8 mouse cellular contexts compared by ENCODE assay signal in genomic region chr5:17556073-17556473, GRCm38 (mm10). TPM values are rescaled to one million over a fixed set of nuclear protein-coding genes. Genes with fewer than 3 reads are reported as not detected.
A peak's percentile ranks its signal among the peaks of the same experiment; 100 is the strongest.
DNase-seq lines count a peak whose midpoint lies in the region; ATAC-seq and TF ChIP-seq lines count a peak whose summit lies in the region.

No protein-coding gene starts in this region.

- H3K4me2 ChIP-seq in forebrain, postnatal 0 days (ENCODE audit: low read depth): no peak overlapping the region
- H3K4me2 ChIP-seq in limb, embryonic 14.5 days (replicated peaks; ENCODE audit: low read depth, low read length, severe bottlenecking): no peak overlapping the region
- H3K4me2 ChIP-seq in stomach, postnatal 0 days (replicated peaks; ENCODE audit: low read depth): no peak overlapping the region

- peak; percentile 10 to 24 for DNase-seq in left cerebral cortex, postnatal 25 days (ENCODE audit: low spot score in 2 of 2)
- DNase-seq in left cerebral cortex, adult 9 months (ENCODE audit: low spot score in 2 of 2): no peak
- DNase-seq in adrenal gland, adult 8-10 months: peak; percentile 50
- DNase-seq in forebrain, postnatal 0 days: no peak
- peak; percentile 38 for DNase-seq in limb, embryonic 14.5 days (ENCODE audit: low spot score)
- no peak for DNase-seq in stomach, postnatal 0 days (ENCODE audit: low spot score)
- no peak for DNase-seq in yolk sac, embryonic 10.5 days (ENCODE audit: low spot score)

- no peak for TF ChIP-seq CTCF in forebrain, postnatal 0 days (IDR thresholded peaks at IDR 0.05; ENCODE audit: low read depth)
- TF ChIP-seq CTCF in stomach, postnatal 0 days (IDR thresholded peaks at IDR 0.05; ENCODE audit: low read depth): no peak

- H3K4me1 ChIP-seq in forebrain, postnatal 0 days (ENCODE audit: insufficient read depth): no peaks in the 10 kb centered on the region
- no peaks in the 10 kb centered on the region for H3K4me1 ChIP-seq in limb, embryonic 14.5 days (ENCODE audit: control insufficient read depth, insufficient read depth, low read length)
- H3K4me1 ChIP-seq in stomach, postnatal 0 days (replicated peaks; ENCODE audit: control insufficient read depth, insufficient read depth): no peaks in the 10 kb centered on the region

- peak; percentile 87 for ATAC-seq in forebrain, postnatal 0 days
- ATAC-seq in limb, embryonic 14.5 days (ENCODE audit: low FRiP score, low read depth): no peak
- 0 out of 2 replicates have a peak, but pooled peaks have one; percentile 56 for ATAC-seq in stomach, postnatal 0 days (ENCODE audit: low FRiP score, low TSS enrichment)
- no peak for ATAC-seq in monocyte, adult 5-6 weeks (replicated peaks; ENCODE audit: insufficient number of reproducible peaks, low FRiP score, low TSS enrichment, poor library complexity, severe bottlenecking)

- no peaks in the 10 kb centered on the region for H3K36me3 ChIP-seq in forebrain, postnatal 0 days (ENCODE audit: insufficient read depth)
- no peaks in the 10 kb centered on the region for H3K36me3 ChIP-seq in limb, embryonic 14.5 days (ENCODE audit: control insufficient read depth, insufficient read depth, low read length)
- H3K36me3 ChIP-seq in stomach, postnatal 0 days (ENCODE audit: control insufficient read depth, insufficient read depth, low read length): no peaks in the 10 kb centered on the region

- no peak overlapping the region for H3K9ac ChIP-seq in forebrain, postnatal 0 days
- no peak overlapping the region for H3K9ac ChIP-seq in limb, embryonic 14.5 days (ENCODE audit: low read depth, low read length, severe bottlenecking)
- H3K9ac ChIP-seq in stomach, postnatal 0 days (ENCODE audit: low read length): no peak overlapping the region

- H3K4me3 ChIP-seq in forebrain, postnatal 0 days (ENCODE audit: low read depth, low read length): no peak overlapping the region
- H3K4me3 ChIP-seq in limb, embryonic 14.5 days (replicated peaks; ENCODE audit: low read length): no peak overlapping the region
- H3K4me3 ChIP-seq in stomach, postnatal 0 days (ENCODE audit: low read depth, low read length): no peak overlapping the region

- no peak for TF ChIP-seq EP300 in stomach, postnatal 0 days (optimal IDR thresholded peaks at IDR 0.05)

- no peak overlapping the region for H3K27ac ChIP-seq in forebrain, postnatal 0 days (ENCODE audit: low read depth, low read length)
- no peak overlapping the region for H3K27ac ChIP-seq in limb, embryonic 14.5 days (replicated peaks; ENCODE audit: low read depth, low read length)
- no peak overlapping the region for H3K27ac ChIP-seq in stomach, postnatal 0 days (replicated peaks)

- intact Hi-C loops in left cerebral cortex, postnatal 25 days (cut with DNase I): no loop called here

- WGBS in forebrain, postnatal 0 days: 30% methylated on average over 7 of the region's 7 CpGs
- WGBS in limb, embryonic 14.5 days: 28% methylated on average over 7 of the region's 7 CpGs
- 25% methylated on average over 7 of the region's 7 CpGs for WGBS in stomach, postnatal 0 days

- no peaks in the 10 kb centered on the region for H3K27me3 ChIP-seq in forebrain, postnatal 0 days (ENCODE audit: insufficient read depth, low read length)
- H3K27me3 ChIP-seq in limb, embryonic 14.5 days (ENCODE audit: control insufficient read depth, insufficient read depth, low read length): no peaks in the 10 kb centered on the region
- H3K27me3 ChIP-seq in stomach, postnatal 0 days (ENCODE audit: control insufficient read depth, insufficient read depth, low read length): no peaks in the 10 kb centered on the region

- H3K9me3 ChIP-seq in forebrain, postnatal 0 days (ENCODE audit: low read length): no peaks in the 10 kb centered on the region
- no peaks in the 10 kb centered on the region for H3K9me3 ChIP-seq in limb, embryonic 14.5 days (ENCODE audit: control insufficient read depth, low read length)
- H3K9me3 ChIP-seq in stomach, postnatal 0 days (ENCODE audit: control insufficient read depth, low read length): no peaks in the 10 kb centered on the region

- TF ChIP-seq POLR2A in limb, embryonic 14.5 days (IDR thresholded peaks at IDR 0.05; ENCODE audit: borderline replicate concordance, extremely low read depth, insufficient read depth, insufficient read length): no peak

RNA-seq across cellular contexts. Expression of gene Sema3c, which starts 18.0 kb away (rescaled TPM):
- 10 to 100 TPM; 18.9 to 19.0 TPM for total RNA-seq in left cerebral cortex, postnatal 25 days (2021)
- 10 to 100 TPM in 2 of 4 experiments, 1 to 10 TPM in 2; 5.0 to 12.5 (median 9.1) TPM for total RNA-seq in adrenal gland, adult 8-10 months (2022)
- total RNA-seq in forebrain, postnatal 0 days (2014; rRNA removed): 44.7 and 53.7 TPM in 2 replicates
- 16.9 and 21.6 TPM in 2 replicates for polyA plus RNA-seq in forebrain, postnatal 0 days (2015; fragmentation: Nextera tagmentation; extraction: Ambion mirVana)
- 28.3 and 29.5 TPM in 2 replicates for polyA plus RNA-seq in limb, embryonic 14.5 days (2012; rRNA removed)
- 71.5 and 73.6 TPM in 2 replicates for polyA plus RNA-seq in limb, embryonic 14.5 days (2014; fragmentation: Nextera tagmentation; extraction: Ambion mirVana)
- 28.7 and 30.3 TPM in 2 replicates for polyA plus RNA-seq in stomach, postnatal 0 days (2015; fragmentation: Nextera tagmentation; extraction: Ambion mirVana)
- total RNA-seq in monocyte, adult 5-6 weeks (2017): not detected in 3 replicates

Comparison
In these comparisons a context has a peak if more than half of its experiments do, and no peak if none do; other contexts are left out.
1. DNase-seq: peak in left cerebral cortex, postnatal 25 days (2 of 2), adrenal gland, adult 8-10 months (single experiment) and limb, embryonic 14.5 days (single experiment); none in left cerebral cortex, adult 9 months (0 of 2), forebrain, postnatal 0 days (single experiment), stomach, postnatal 0 days (single experiment) and yolk sac, embryonic 10.5 days (single experiment).
2. ATAC-seq: peak in forebrain, postnatal 0 days (single experiment) and stomach, postnatal 0 days (single experiment); none in limb, embryonic 14.5 days (single experiment) and monocyte, adult 5-6 weeks (single experiment).